Mouse (Mus musculus) C2C12 (cell line): ENCODE results near the gene Ttll6.

Experiments used
- CTCF ChIP-seq: IDR thresholded peaks from one replicate; pipeline ENCODE4 v1.5.1; 2011; ENCODE audit not compliant: control insufficient read depth, insufficient read depth, insufficient read length
- MAX ChIP-seq: IDR thresholded peaks from one replicate; pipeline ENCODE4 v1.6.1; 2011; ENCODE audit warnings: mild to moderate bottlenecking, control low read depth
- MYOD1 ChIP-seq: IDR thresholded peaks from one replicate; pipeline ENCODE4 v1.6.1; 2011; ENCODE audit warnings: low read depth; ENCODE audit not compliant: control insufficient read depth, insufficient read length
- USF1 ChIP-seq: IDR thresholded peaks from one replicate; pipeline ENCODE4 v1.6.1; 2011; ENCODE audit warnings: low read depth, mild to moderate bottlenecking, control low read depth, moderate library complexity

- TF ChIP-seq CTCF (no peak), MYOD1 (no peak), USF1 (no peak), MAX (no peak)
Measured at GRCm38 (mm10) chr11:96172511-96173287, 39.1 kb downstream of the Ttll6 start.
